Mouse (Mus musculus): ENCODE results near the gene Mgea5. TPM values are rescaled to one million over a fixed set of nuclear protein-coding genes. Genes with fewer than 3 reads are reported as not detected.
A peak's percentile ranks its signal among the peaks of the same experiment; 100 is the strongest.

Gene Mgea5
- polyA plus RNA-seq, 1 experiment from 2014 or later = 93.2 TPM

DNA sequence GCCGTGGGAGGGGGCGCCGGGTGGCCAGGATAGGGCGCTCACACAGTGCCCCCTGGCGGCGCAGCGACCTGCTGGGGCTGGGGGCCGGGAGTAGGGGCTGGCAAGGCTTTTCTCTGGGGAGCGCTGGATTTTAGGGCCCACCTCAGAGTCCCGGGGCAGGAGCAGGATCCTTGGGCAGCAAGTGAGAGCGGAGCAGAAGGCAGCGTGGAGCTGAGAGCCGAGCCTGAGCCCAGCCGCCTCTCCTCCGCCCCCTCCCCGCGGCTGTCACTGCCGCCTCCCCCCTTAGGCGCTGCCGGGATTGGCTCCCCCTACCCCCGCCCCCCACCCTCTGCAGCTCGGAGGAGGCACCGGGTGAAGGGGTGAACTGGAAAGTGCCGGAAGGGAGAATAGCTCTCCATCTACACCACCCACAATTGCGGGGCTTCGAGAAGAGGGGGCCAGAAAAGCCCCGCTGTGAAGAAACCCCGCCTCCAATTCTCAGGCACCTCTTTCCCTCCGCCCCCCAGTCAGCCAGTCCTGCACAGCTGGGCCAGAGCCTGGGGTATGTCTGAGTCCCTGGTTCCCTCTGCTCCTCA is 32.3 kb upstream of the Mgea5 start, which contains the start of gene Kcnip2:
Gene Kcnip2 (minus strand): TSS at position 231 of the 575 bp plus-strand sequence.
- peak; percentile 68 for DNase-seq (ENCODE audit: low spot score)
- H3K27me3 ChIP-seq (ENCODE audit: control insufficient read depth, insufficient read depth, low read length) = peaks cover 7% of the 10 kb centered on the region
- under 1% methylated on average over 22 of the region's 29 CpGs for WGBS
- peak within 1 kb of the TSS; percentile 90 for H3K4me2 ChIP-seq (replicated peaks; ENCODE audit: low read depth, low read length)
- H3K27ac ChIP-seq (ENCODE audit: low read depth, low read length) = no peak within 1 kb of the TSS
- H3K4me3 ChIP-seq (ENCODE audit: low read depth, low read length) = peak within 1 kb of the TSS; percentile 38
- peak; percentile 40 for ATAC-seq (ENCODE audit: low FRiP score)
- H3K9ac ChIP-seq (ENCODE audit: low read depth, low read length) = peak within 1 kb of the TSS; percentile 58; the same call in 1 of the 2 replicates
- H3K9me3 ChIP-seq (ENCODE audit: control insufficient read depth, low read length) = no peaks in the 10 kb centered on the region
- H3K4me1 ChIP-seq (replicated peaks; ENCODE audit: control insufficient read depth, insufficient read depth, low read length) = peaks cover 13% of the 10 kb centered on the region
- H3K36me3 ChIP-seq (ENCODE audit: control insufficient read depth, insufficient read depth, low read length) = no peaks in the 10 kb centered on the region

DNA sequence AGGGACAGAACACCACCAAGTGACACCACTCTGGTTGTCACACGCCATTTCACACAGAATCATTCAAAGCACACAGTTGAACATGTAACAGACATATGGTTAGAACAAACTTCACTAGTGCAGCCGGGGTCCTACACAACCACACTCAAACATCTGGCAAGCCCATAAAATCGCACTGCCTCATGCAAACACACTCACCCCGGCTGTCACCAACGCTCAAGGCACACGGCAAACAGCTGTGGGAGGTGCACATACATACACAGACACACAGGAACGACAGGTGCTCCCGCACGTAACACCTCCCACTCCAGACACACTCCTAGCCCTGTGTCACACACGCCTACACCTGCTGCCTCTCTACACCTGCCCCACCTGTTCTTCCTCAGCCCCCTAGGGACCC is 31.5 kb upstream of the Mgea5 start:
- Histone ChIP-seq H3K27me3 (ENCODE audit: control insufficient read depth, insufficient read depth, low read length) (peaks cover 7% of the 10 kb centered on the region), H3K4me1 (replicated peaks; ENCODE audit: control insufficient read depth, insufficient read depth, low read length) (peaks cover 13% of the 10 kb centered on the region)

DNA sequence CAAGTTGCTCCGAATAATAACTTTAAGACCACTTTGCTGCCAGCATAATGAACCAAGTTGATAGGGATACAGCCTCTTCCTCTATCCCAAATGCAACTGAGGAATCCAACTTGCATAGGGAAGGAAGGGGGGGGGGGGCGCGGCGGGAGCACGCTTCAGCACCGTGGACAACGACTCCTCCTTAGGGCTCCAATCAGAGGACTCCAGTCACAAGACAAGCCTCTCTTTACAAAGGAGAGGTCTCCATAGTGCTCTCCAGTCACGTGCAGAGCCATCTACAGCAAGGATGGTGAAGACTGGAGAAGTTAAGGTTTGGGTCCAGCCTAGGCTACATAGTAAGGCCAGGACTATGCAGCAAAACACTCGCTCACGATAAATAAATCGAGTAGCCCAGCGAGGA is 30.2 kb upstream of the Mgea5 start:
- ATAC-seq (ENCODE audit: low FRiP score) (no peak), DNase-seq (ENCODE audit: low spot score) (peak; percentile 51)
- Histone ChIP-seq H3K4me2 (replicated peaks; ENCODE audit: low read depth, low read length) (no peak overlapping the region), H3K4me1 (replicated peaks; ENCODE audit: control insufficient read depth, insufficient read depth, low read length) (peaks cover 13% of the 10 kb centered on the region), H3K4me3 (ENCODE audit: low read depth, low read length) (no peak overlapping the region), H3K27me3 (ENCODE audit: control insufficient read depth, insufficient read depth, low read length) (peaks cover 7% of the 10 kb centered on the region), H3K9ac (ENCODE audit: low read depth, low read length) (no peak overlapping the region), H3K9me3 (ENCODE audit: control insufficient read depth, low read length) (no peaks in the 10 kb centered on the region), H3K36me3 (ENCODE audit: control insufficient read depth, insufficient read depth, low read length) (no peaks in the 10 kb centered on the region), H3K27ac (ENCODE audit: low read depth, low read length) (no peak overlapping the region)
- 13% methylated on average over 12 of the region's 12 CpGs for WGBS

More for the DNA sequence above, 31.5 kb upstream of the Mgea5 start:
- H3K9ac ChIP-seq (ENCODE audit: low read depth, low read length) = no peak overlapping the region
- ATAC-seq (ENCODE audit: low FRiP score) = no peak
- DNase-seq (ENCODE audit: low spot score) = no peak
- WGBS = 69% methylated on average over 10 of the region's 10 CpGs
- H3K9me3 ChIP-seq (ENCODE audit: control insufficient read depth, low read length) = no peaks in the 10 kb centered on the region
- peak overlapping the region; percentile 90 for H3K4me2 ChIP-seq (replicated peaks; ENCODE audit: low read depth, low read length)
- H3K4me3 ChIP-seq (ENCODE audit: low read depth, low read length) = peak overlapping the region; percentile 38
- H3K27ac ChIP-seq (ENCODE audit: low read depth, low read length) = no peak overlapping the region
- H3K36me3 ChIP-seq (ENCODE audit: control insufficient read depth, insufficient read depth, low read length) = no peaks in the 10 kb centered on the region

DNA sequence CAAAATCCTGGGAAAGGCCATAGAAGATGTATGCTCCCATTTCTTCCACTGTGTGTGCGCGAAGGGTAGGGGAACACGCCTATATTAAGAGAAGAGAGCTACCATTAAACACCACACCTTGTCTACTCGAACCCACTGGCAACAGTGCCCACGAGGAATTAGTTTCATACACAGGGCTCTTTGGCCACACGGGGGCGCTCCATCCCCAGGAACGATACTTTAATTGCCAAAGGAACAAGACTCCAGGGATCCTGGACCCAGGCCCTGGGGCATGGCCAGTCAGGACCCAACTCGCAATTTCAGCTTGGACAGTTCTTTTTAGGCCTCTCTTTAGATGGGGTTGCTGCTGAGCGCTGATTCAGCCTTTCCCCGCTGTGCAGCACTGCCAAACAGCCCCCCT is 29.6 kb upstream of the Mgea5 start:
- ATAC-seq (ENCODE audit: low FRiP score) = 0 out of 2 replicates have a peak, but pooled peaks have one; percentile 17
- Histone ChIP-seq H3K36me3 (ENCODE audit: control insufficient read depth, insufficient read depth, low read length) (no peaks in the 10 kb centered on the region), H3K4me2 (replicated peaks; ENCODE audit: low read depth, low read length) (no peak overlapping the region), H3K27me3 (ENCODE audit: control insufficient read depth, insufficient read depth, low read length) (peaks cover 7% of the 10 kb centered on the region), H3K4me1 (replicated peaks; ENCODE audit: control insufficient read depth, insufficient read depth, low read length) (peaks cover 13% of the 10 kb centered on the region), H3K27ac (ENCODE audit: low read depth, low read length) (no peak overlapping the region), H3K9ac (ENCODE audit: low read depth, low read length) (no peak overlapping the region), H3K4me3 (ENCODE audit: low read depth, low read length) (no peak overlapping the region), H3K9me3 (ENCODE audit: control insufficient read depth, low read length) (no peaks in the 10 kb centered on the region)
- 10% methylated on average over 11 of the region's 11 CpGs for WGBS
- DNase-seq (ENCODE audit: low spot score) = peak; percentile 90

GRCm38 (mm10) chr19:45812673-45813252 is 29.1 kb upstream of the Mgea5 start:
- H3K9me3 ChIP-seq (ENCODE audit: control insufficient read depth, low read length) = no peaks in the 10 kb centered on the region
- no peaks in the 10 kb centered on the region for H3K36me3 ChIP-seq (ENCODE audit: control insufficient read depth, insufficient read depth, low read length)
- ATAC-seq (ENCODE audit: low FRiP score) (0 out of 2 replicates have a peak, but pooled peaks have one; percentile 38), DNase-seq (ENCODE audit: low spot score) (peak; percentile 41)
- peaks cover 13% of the 10 kb centered on the region for H3K4me1 ChIP-seq (replicated peaks; ENCODE audit: control insufficient read depth, insufficient read depth, low read length)
- peak overlapping the region; percentile 29; the same call in 1 of the 2 replicates for H3K4me3 ChIP-seq (ENCODE audit: low read depth, low read length)
- no peak overlapping the region for H3K27ac ChIP-seq (ENCODE audit: low read depth, low read length)
- peak overlapping the region; percentile 45 for H3K4me2 ChIP-seq (replicated peaks; ENCODE audit: low read depth, low read length)
- no peak overlapping the region for H3K9ac ChIP-seq (ENCODE audit: low read depth, low read length)
- 16% methylated on average over 8 of the region's 8 CpGs for WGBS
- H3K27me3 ChIP-seq (ENCODE audit: control insufficient read depth, insufficient read depth, low read length) = peaks cover 7% of the 10 kb centered on the region

- DNase-seq (ENCODE audit: low spot score) (peak; percentile 63), ATAC-seq (ENCODE audit: low FRiP score) (peak; percentile 39; the same call in 1 of the 2 replicates)
- H3K36me3 ChIP-seq (ENCODE audit: control insufficient read depth, insufficient read depth, low read length) = no peaks in the 10 kb centered on the region
- peaks cover 7% of the 10 kb centered on the region for H3K27me3 ChIP-seq (ENCODE audit: control insufficient read depth, insufficient read depth, low read length)
- peak overlapping the region; percentile 45 for H3K4me2 ChIP-seq (replicated peaks; ENCODE audit: low read depth, low read length)
- H3K9ac ChIP-seq (ENCODE audit: low read depth, low read length) = no peak overlapping the region
- 2% methylated on average over 16 of the region's 16 CpGs for WGBS
- H3K27ac ChIP-seq (ENCODE audit: low read depth, low read length) = no peak overlapping the region
- peak overlapping the region; percentile 29 for H3K4me3 ChIP-seq (ENCODE audit: low read depth, low read length)
- peaks cover 13% of the 10 kb centered on the region for H3K4me1 ChIP-seq (replicated peaks; ENCODE audit: control insufficient read depth, insufficient read depth, low read length)
- H3K9me3 ChIP-seq (ENCODE audit: control insufficient read depth, low read length) = no peaks in the 10 kb centered on the region
These were observed 28.5 kb upstream of the Mgea5 start for GRCm38 (mm10) chr19:45812115-45812514.

GRCm38 (mm10) chr19:45811028-45811674 is 27.5 kb upstream of the Mgea5 start:
- 52% methylated on average over 12 of the region's 12 CpGs for WGBS
- Histone ChIP-seq H3K9ac (ENCODE audit: low read depth, low read length) (no peak overlapping the region), H3K4me3 (ENCODE audit: low read depth, low read length) (no peak overlapping the region), H3K9me3 (ENCODE audit: control insufficient read depth, low read length) (no peaks in the 10 kb centered on the region), H3K4me2 (replicated peaks; ENCODE audit: low read depth, low read length) (no peak overlapping the region), H3K36me3 (ENCODE audit: control insufficient read depth, insufficient read depth, low read length) (no peaks in the 10 kb centered on the region), H3K27ac (ENCODE audit: low read depth, low read length) (no peak overlapping the region), H3K27me3 (ENCODE audit: control insufficient read depth, insufficient read depth, low read length) (peaks cover 7% of the 10 kb centered on the region), H3K4me1 (replicated peaks; ENCODE audit: control insufficient read depth, insufficient read depth, low read length) (peaks cover 13% of the 10 kb centered on the region)
- no peak for ATAC-seq (ENCODE audit: low FRiP score)
- DNase-seq (ENCODE audit: low spot score) = peak; percentile 16

DNA sequence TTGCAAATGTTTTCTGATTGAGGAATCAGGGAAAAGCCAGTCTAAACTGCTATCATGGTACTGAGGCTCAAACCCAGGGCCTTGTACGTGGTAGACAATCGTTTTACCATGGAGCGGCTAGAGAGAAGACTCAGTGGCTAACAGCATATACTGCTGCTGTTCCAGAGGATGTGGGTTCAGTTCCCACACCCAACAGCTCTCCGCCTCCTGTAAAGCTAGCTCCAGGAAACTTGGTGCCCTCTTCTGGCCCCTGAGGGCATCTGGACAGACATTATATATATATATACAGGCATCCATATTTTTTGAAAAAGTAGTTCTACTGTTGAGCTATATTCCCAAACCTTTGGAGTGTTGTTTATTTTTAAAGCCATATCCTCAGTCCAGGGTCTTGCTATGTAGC is 24.1 kb upstream of the Mgea5 start:
- DNase-seq (ENCODE audit: low spot score) (no peak), ATAC-seq (ENCODE audit: low FRiP score) (no peak)
- 94% methylated on average over 4 of the region's 4 CpGs for WGBS
- no peak overlapping the region for H3K27ac ChIP-seq (ENCODE audit: low read depth, low read length)
- peaks cover 8% of the 10 kb centered on the region for H3K4me1 ChIP-seq (replicated peaks; ENCODE audit: control insufficient read depth, insufficient read depth, low read length)
- no peaks in the 10 kb centered on the region for H3K36me3 ChIP-seq (ENCODE audit: control insufficient read depth, insufficient read depth, low read length)
- no peak overlapping the region for H3K9ac ChIP-seq (ENCODE audit: low read depth, low read length)
- H3K9me3 ChIP-seq (ENCODE audit: control insufficient read depth, low read length) = no peaks in the 10 kb centered on the region
- H3K27me3 ChIP-seq (ENCODE audit: control insufficient read depth, insufficient read depth, low read length) = peaks cover 2% of the 10 kb centered on the region; the same call in 1 of the 2 replicates
- H3K4me3 ChIP-seq (ENCODE audit: low read depth, low read length) = no peak overlapping the region
- H3K4me2 ChIP-seq (replicated peaks; ENCODE audit: low read depth, low read length) = no peak overlapping the region
